Mouse (Mus musculus): ENCODE results near the gene Dip2b. TPM values are rescaled to one million over a fixed set of nuclear protein-coding genes. Genes with fewer than 3 reads are reported as not detected.

Gene Dip2b
- total and polyA plus RNA-seq, 3 experiments = 13.9 to 68.9 (median 15.4) TPM

DNA sequence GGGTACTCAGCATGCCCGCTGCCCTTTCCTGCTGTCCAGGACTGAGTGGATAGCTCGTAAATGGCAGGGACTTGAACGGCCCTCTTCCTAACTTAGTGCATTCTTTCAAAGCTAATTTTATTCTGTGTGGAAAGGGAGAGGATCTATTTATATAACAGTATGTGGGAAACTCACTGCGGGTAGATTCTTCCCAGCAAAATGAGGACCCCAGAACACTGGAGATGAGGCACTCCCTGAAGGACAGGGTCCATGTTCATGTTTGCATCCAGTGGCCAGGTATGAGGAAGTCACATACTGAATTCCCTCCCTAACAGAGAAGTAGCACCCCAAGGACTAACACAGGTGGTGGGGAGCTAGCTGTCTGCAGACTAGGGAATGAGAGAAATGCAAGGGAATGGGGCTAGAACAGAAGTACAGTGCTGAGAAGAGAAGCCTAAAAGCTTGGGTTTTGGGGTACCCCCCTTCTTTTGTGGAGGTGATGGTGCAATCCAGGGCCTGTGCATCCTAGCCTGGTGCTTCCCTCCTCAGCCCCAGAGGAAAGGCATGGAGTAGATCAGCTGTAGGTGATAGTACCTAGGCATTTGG lies 164.1 kb downstream of the Dip2b start:
- no peaks in the 10 kb centered on the region for H3K79me2 ChIP-seq (ENCODE audit: control insufficient read depth, insufficient read depth, low read length, poor library complexity)
- H3K4me1 ChIP-seq (ENCODE audit: control insufficient read depth in 1 of 2, insufficient read depth in 2 of 2, low read length in 2 of 2) = no peaks in the 10 kb centered on the region
- no peaks in the 10 kb centered on the region for H3K9me3 ChIP-seq (replicated peaks; ENCODE audit: insufficient read depth, low read length)
- H3K9ac ChIP-seq (ENCODE audit: control insufficient read depth, low read depth, low read length, poor library complexity, severe bottlenecking) = no peak overlapping the region
- H3K27me3 ChIP-seq (ENCODE audit: control insufficient read depth in 1 of 2, insufficient read depth in 2 of 2, low read length in 2 of 2) = no peaks in the 10 kb centered on the region
- H3K4me3 ChIP-seq (ENCODE audit: control insufficient read depth in 1 of 2, insufficient read depth in 1 of 2, low read depth in 2 of 2, low read length in 2 of 2) = no peak overlapping the region
- DNase-seq (ENCODE audit: low read depth, low spot score) = no peak
- H3K36me3 ChIP-seq (ENCODE audit: control insufficient read depth in 1 of 2, insufficient read depth in 2 of 2, low read length in 2 of 2) = no peaks in the 10 kb centered on the region
- TF ChIP-seq ELF1 (IDR thresholded peaks at IDR 0.05; ENCODE audit: low read depth, low read length) (no peak), MYC (IDR thresholded peaks at IDR 0.05; ENCODE audit: low read depth, low read length) (no peak), ZKSCAN1 (IDR thresholded peaks at IDR 0.05; ENCODE audit: low read depth, low read length) (no peak), CHD2 (IDR thresholded peaks at IDR 0.05; ENCODE audit: low read length) (no peak)
- H3K27ac ChIP-seq (ENCODE audit: control insufficient read depth, low read depth, low read length) = no peak overlapping the region

DNA sequence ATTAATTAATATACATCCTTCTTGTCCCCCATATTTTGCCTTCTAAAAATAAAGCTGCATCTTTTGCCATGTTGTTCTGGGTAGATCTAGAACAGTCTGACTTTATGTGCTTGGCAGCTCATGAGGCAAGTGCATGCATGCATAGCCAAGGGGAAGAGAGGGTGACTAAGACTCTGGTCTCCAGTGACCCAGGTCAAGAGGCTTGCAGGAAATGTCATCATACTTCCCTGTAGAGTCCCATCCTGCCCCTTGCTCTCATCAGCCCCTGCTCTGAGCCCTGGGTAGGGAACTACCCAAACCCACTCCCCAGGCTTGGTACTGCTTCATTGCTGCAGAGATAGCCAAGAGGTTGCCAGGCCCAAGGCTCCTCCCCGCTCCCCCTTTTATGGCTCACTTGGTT lies 166.1 kb downstream of the Dip2b start:
- Histone ChIP-seq H3K27ac (ENCODE audit: control insufficient read depth, low read depth, low read length) (no peak overlapping the region; the same call in 1 of the 2 replicates), H3K27me3 (ENCODE audit: control insufficient read depth in 1 of 2, insufficient read depth in 2 of 2, low read length in 2 of 2) (no peaks in the 10 kb centered on the region), H3K36me3 (ENCODE audit: control insufficient read depth in 1 of 2, insufficient read depth in 2 of 2, low read length in 2 of 2) (no peaks in the 10 kb centered on the region), H3K4me1 (ENCODE audit: control insufficient read depth in 1 of 2, insufficient read depth in 2 of 2, low read length in 2 of 2) (no peaks in the 10 kb centered on the region), H3K9me3 (replicated peaks; ENCODE audit: insufficient read depth, low read length) (no peaks in the 10 kb centered on the region), H3K4me3 (ENCODE audit: control insufficient read depth in 1 of 2, insufficient read depth in 1 of 2, low read depth in 2 of 2, low read length in 2 of 2) (no peak overlapping the region), H3K9ac (ENCODE audit: control insufficient read depth, low read depth, low read length, poor library complexity, severe bottlenecking) (no peak overlapping the region), H3K79me2 (ENCODE audit: control insufficient read depth, insufficient read depth, low read length, poor library complexity) (no peaks in the 10 kb centered on the region)
- TF ChIP-seq ZMIZ1 (IDR thresholded peaks at IDR 0.05; ENCODE audit: low read depth, low read length) (no peak), ZKSCAN1 (IDR thresholded peaks at IDR 0.05; ENCODE audit: low read depth, low read length) (no peak), UBTF (IDR thresholded peaks at IDR 0.05; ENCODE audit: borderline replicate concordance, insufficient read depth, low read depth, low read length) (no peak), USF1 (IDR thresholded peaks at IDR 0.05; ENCODE audit: low read depth, low read length) (no peak), TAL1 (IDR thresholded peaks at IDR 0.05; ENCODE audit: low read length) (no peak), MAFK (IDR thresholded peaks at IDR 0.05; ENCODE audit: borderline replicate concordance, low read depth, low read length) (no peak), USF2 (IDR thresholded peaks at IDR 0.05; ENCODE audit: borderline replicate concordance in 1 of 2, insufficient read depth in 1 of 2, low read depth in 1 of 2, low read length in 2 of 2) (no peak), ELF1 (IDR thresholded peaks at IDR 0.05; ENCODE audit: low read depth, low read length) (no peak), E2F4 (IDR thresholded peaks at IDR 0.05; ENCODE audit: borderline replicate concordance, low read depth, low read length) (no peak), GABPA (IDR thresholded peaks at IDR 0.05; ENCODE audit: low read depth, low read length) (no peak)
- no peak for DNase-seq (ENCODE audit: low read depth, low spot score)

DNA sequence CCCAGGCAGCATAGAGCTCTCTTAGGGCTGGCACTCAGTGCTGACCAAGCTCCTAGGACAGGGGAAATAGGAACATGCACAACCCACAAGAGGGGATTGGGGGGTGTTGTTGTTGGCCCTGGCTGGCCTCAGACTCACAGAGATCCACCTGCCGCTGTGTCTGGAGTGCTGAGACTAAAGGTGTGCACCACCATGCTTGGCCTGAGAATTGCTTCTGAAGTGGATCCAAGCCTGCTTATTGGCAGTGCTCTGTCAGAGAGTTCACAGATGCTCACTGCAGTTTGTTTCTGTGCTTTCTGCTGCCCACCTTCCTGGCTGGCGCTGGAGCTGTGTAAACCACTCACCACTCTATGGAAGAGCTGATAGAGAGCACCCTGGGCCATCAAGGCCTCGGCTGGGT lies 171.5 kb downstream of the Dip2b start:
- Histone ChIP-seq H3K27me3 (ENCODE audit: control insufficient read depth in 1 of 2, insufficient read depth in 2 of 2, low read length in 2 of 2) (no peaks in the 10 kb centered on the region), H3K9ac (ENCODE audit: control insufficient read depth, low read depth, low read length, poor library complexity, severe bottlenecking) (no peak overlapping the region), H3K79me2 (ENCODE audit: control insufficient read depth, insufficient read depth, low read length, poor library complexity) (no peaks in the 10 kb centered on the region), H3K9me3 (replicated peaks; ENCODE audit: insufficient read depth, low read length) (no peaks in the 10 kb centered on the region), H3K4me3 (ENCODE audit: control insufficient read depth in 1 of 2, insufficient read depth in 1 of 2, low read depth in 2 of 2, low read length in 2 of 2) (no peak overlapping the region), H3K4me1 (ENCODE audit: control insufficient read depth in 1 of 2, insufficient read depth in 2 of 2, low read length in 2 of 2) (no peaks in the 10 kb centered on the region), H3K27ac (ENCODE audit: control insufficient read depth, low read depth, low read length) (no peak overlapping the region), H3K36me3 (ENCODE audit: control insufficient read depth in 1 of 2, insufficient read depth in 2 of 2, low read length in 2 of 2) (peaks cover 0 to 2% of the 10 kb centered on the region in 2 experiments; a peak in 2 of 4 replicates)
- TF ChIP-seq GATA1 (IDR thresholded peaks at IDR 0.05; ENCODE audit: low read depth, low read length) (no peak), RAD21 (IDR thresholded peaks at IDR 0.05; ENCODE audit: low read depth, low read length) (no peak), POLR2AphosphoS5 (IDR thresholded peaks at IDR 0.05; ENCODE audit: borderline replicate concordance, low read depth, low read length) (no peak), ELF1 (IDR thresholded peaks at IDR 0.05; ENCODE audit: low read depth, low read length) (no peak), MAX (IDR thresholded peaks at IDR 0.05; ENCODE audit: low read length) (no peak), POLR2A (IDR thresholded peaks at IDR 0.05; ENCODE audit: control insufficient read depth in 1 of 2, insufficient read depth in 1 of 2, low read depth in 1 of 2, low read length in 2 of 2, poor library complexity in 1 of 2) (no peak), POLR2AphosphoS2 (IDR thresholded peaks at IDR 0.05; ENCODE audit: low read length) (no peak), ETS1 (IDR thresholded peaks at IDR 0.05; ENCODE audit: low read depth, low read length) (no peak), RCOR1 (IDR thresholded peaks at IDR 0.05; ENCODE audit: low read depth, low read length) (no peak), MAZ (IDR thresholded peaks at IDR 0.05; ENCODE audit: low read depth, low read length) (no peak), TCF12 (IDR thresholded peaks at IDR 0.05; ENCODE audit: low read depth, low read length) (no peak), MYB (IDR thresholded peaks at IDR 0.05; ENCODE audit: low read depth, low read length) (no peak), MXI1 (IDR thresholded peaks at IDR 0.05; ENCODE audit: low read depth, low read length) (no peak), JUND (IDR thresholded peaks at IDR 0.05; ENCODE audit: low read depth, low read length) (no peak), KAT2A (conservative IDR thresholded peaks at IDR 0.05; ENCODE audit: low read depth, low read length) (no peak), TBP (IDR thresholded peaks at IDR 0.05; ENCODE audit: low read depth, low read length) (no peak)
- no peak for DNase-seq (ENCODE audit: low read depth, low spot score)
